Mouse (Mus musculus): ENCODE results near the gene Olfr1082.
"Not testable (repeated sequence)": the region's sequence is repeated elsewhere in the genome, so short reads cannot be mapped to it uniquely, and the experiment has no call there.

Olfr1082 gene

GRCm38 (mm10) chr2:86598866-86599265, at the start of gene Olfr1082:
TSS of gene Olfr1082 (minus strand) at chr2:86598966.
- not testable (repeated sequence) for DNase-seq (ENCODE audit: extremely low read depth, low read depth)

GRCm38 (mm10) chr2:86639625-86640024, 40.9 kb upstream of the Olfr1082 start, which contains the start of gene Olfr1084:
TSS of gene Olfr1084 (minus strand) at chr2:86639725.
- DNase-seq (ENCODE audit: extremely low read depth, low read depth), result not testable (repeated sequence)

GRCm38 (mm10) chr2:86558135-86558534, 40.6 kb downstream of the Olfr1082 start, which contains the start of gene Olfr1080:
TSS of gene Olfr1080 (minus strand) at chr2:86558235.
- not testable (repeated sequence) for DNase-seq (ENCODE audit: extremely low read depth, low read depth)

Data from MEL-GATA-1-ER (cell line).